Mouse (Mus musculus) bone marrow macrophage, adult 2 months (primary cell): ENCODE data around the gene Tcf21. TPM values are rescaled to one million over a fixed set of nuclear protein-coding genes. Genes with fewer than 3 reads are reported as not detected.

Experiments used
- H3K27ac ChIP-seq: 2 replicates; pipeline ENCODE4 v1.5.1; 2012; ENCODE audit warnings: low read depth, low read length; ENCODE audit not compliant: insufficient read depth
- H3K4me1 ChIP-seq: 2 replicates; pipeline ENCODE4 v1.6.1; 2012; ENCODE audit warnings: low read length; ENCODE audit not compliant: control insufficient read depth, insufficient read depth
- H3K4me3 ChIP-seq: 2 replicates; pipeline ENCODE4 v1.5.1; 2012; ENCODE audit warnings: mild to moderate bottlenecking, low read length, moderate library complexity; ENCODE audit not compliant: insufficient read depth
- CTCF ChIP-seq: IDR thresholded peaks from 2 replicates; pipeline ENCODE4 v1.5.1; 2012; ENCODE audit warnings: low read depth, mild to moderate bottlenecking, low read length, moderate library complexity
- POLR2A ChIP-seq: IDR thresholded peaks from 2 replicates; pipeline ENCODE4 v1.6.1; 2012; ENCODE audit warnings: mild to moderate bottlenecking, low read depth, low read length, borderline replicate concordance
- polyA plus RNA-seq: library from polyadenylated mRNA; stranded (reverse); fragments of >200 nt; gene quantifications from 2 replicates; pipeline ENCODE4 v1.2.4, GENCODE M21; 2012; ENCODE audit not compliant: missing spikeins, insufficient read depth, insufficient read length

The Tcf21 gene
- polyA plus RNA-seq, 1 experiment: not detected

GRCm38 (mm10) chr10:22826244-22826643 is 6.3 kb upstream of the Tcf21 start:
- H3K27ac ChIP-seq: no peak overlapping the region

GRCm38 (mm10) chr10:22822896-22823295 is 2.9 kb upstream of the Tcf21 start:
- no peaks in the 10 kb centered on the region for H3K4me1 ChIP-seq
- TF ChIP-seq CTCF (no peak), POLR2A (no peak)
- no peak overlapping the region for H3K4me3 ChIP-seq
- H3K27ac ChIP-seq: no peak overlapping the region

More at GRCm38 (mm10) chr10:22826244-22826643, 6.3 kb upstream of the Tcf21 start:
- H3K4me1 ChIP-seq: no peaks in the 10 kb centered on the region
- TF ChIP-seq POLR2A: no peak
- TF ChIP-seq CTCF: no peak
- H3K4me3 ChIP-seq: no peak overlapping the region

GRCm38 (mm10) chr10:22822486-22822885 is 2.5 kb upstream of the Tcf21 start:
- no peaks in the 10 kb centered on the region for H3K4me1 ChIP-seq
- no peak for TF ChIP-seq POLR2A
- TF ChIP-seq CTCF: no peak
- no peak overlapping the region for H3K4me3 ChIP-seq
- no peak overlapping the region for H3K27ac ChIP-seq

GRCm38 (mm10) chr10:22821709-22822108 is 1.7 kb upstream of the Tcf21 start:
- TF ChIP-seq POLR2A (no peak), CTCF (no peak)
- no peak overlapping the region for H3K27ac ChIP-seq
- no peak overlapping the region for H3K4me3 ChIP-seq
- H3K4me1 ChIP-seq: no peaks in the 10 kb centered on the region

- Histone ChIP-seq H3K4me3 (no peak overlapping the region), H3K27ac (no peak overlapping the region), H3K4me1 (no peaks in the 10 kb centered on the region)
- TF ChIP-seq CTCF (no peak), POLR2A (no peak)
Observed at GRCm38 (mm10) chr10:22821267-22821666, 1.3 kb upstream of the Tcf21 start.

- Histone ChIP-seq H3K27ac (no peak overlapping the region), H3K4me1 (no peaks in the 10 kb centered on the region), H3K4me3 (no peak overlapping the region)
- TF ChIP-seq CTCF: no peak
Observed at GRCm38 (mm10) chr10:22820841-22821240, 867 bp upstream of the Tcf21 start.

- TF ChIP-seq CTCF (no peak), POLR2A (no peak)
- no peak overlapping the region for H3K27ac ChIP-seq
- H3K4me1 ChIP-seq: no peaks in the 10 kb centered on the region
- no peak overlapping the region for H3K4me3 ChIP-seq
Observed at GRCm38 (mm10) chr10:22819239-22819870, 619 bp downstream of the Tcf21 start.

- H3K27ac ChIP-seq: no peak overlapping the region
- TF ChIP-seq POLR2A (no peak), CTCF (no peak)
- no peak overlapping the region for H3K4me3 ChIP-seq
- no peaks in the 10 kb centered on the region for H3K4me1 ChIP-seq
Observed at GRCm38 (mm10) chr10:22818600-22819238, 1.3 kb downstream of the Tcf21 start.

GRCm38 (mm10) chr10:22817976-22818375 is 2.0 kb downstream of the Tcf21 start:
- Histone ChIP-seq H3K4me1 (no peaks in the 10 kb centered on the region), H3K4me3 (no peak overlapping the region), H3K27ac (no peak overlapping the region)
- TF ChIP-seq POLR2A (no peak), CTCF (no peak)

GRCm38 (mm10) chr10:22817561-22817960 is 2.4 kb downstream of the Tcf21 start:
- Histone ChIP-seq H3K27ac (no peak overlapping the region), H3K4me3 (no peak overlapping the region), H3K4me1 (no peaks in the 10 kb centered on the region)
- no peak for TF ChIP-seq CTCF
- no peak for TF ChIP-seq POLR2A

GRCm38 (mm10) chr10:22816237-22816762 is 3.7 kb downstream of the Tcf21 start:
- no peak overlapping the region for H3K4me3 ChIP-seq
- H3K4me1 ChIP-seq: no peaks in the 10 kb centered on the region
- TF ChIP-seq CTCF: no peak
- no peak for TF ChIP-seq POLR2A
- no peak overlapping the region for H3K27ac ChIP-seq
